Mouse (Mus musculus): ENCODE measurements around the gene Fli1. TPM values are rescaled to one million over a fixed set of nuclear protein-coding genes. Genes with fewer than 3 reads are reported as not detected.

Fli1 gene
- total RNA-seq, 2 experiments from 2014 or later = 4.6 to 5.3 TPM

DNA sequence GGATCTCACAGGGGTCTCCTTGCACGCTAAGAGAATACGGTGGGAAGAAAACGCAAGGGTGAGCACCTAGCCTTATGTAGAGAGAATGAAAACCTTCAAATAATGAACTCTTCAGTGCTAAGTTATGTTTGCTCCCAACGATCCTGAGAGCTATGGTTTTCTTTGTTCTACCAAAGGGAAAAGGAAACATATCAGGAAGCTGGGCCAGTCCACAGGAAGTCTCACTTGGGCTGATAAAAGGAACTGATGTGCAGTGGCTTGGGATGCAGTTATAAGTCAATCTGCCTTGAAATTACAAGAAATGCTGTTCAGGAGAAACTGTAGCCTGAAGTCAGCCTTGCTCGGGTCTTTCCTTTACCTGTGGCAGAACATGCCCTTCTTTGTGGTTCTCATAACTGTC lies 13.1 kb downstream of the Fli1 start:
- no peak for DNase-seq (ENCODE audit: extremely low spot score in 1 of 2, low spot score in 1 of 2)

DNA sequence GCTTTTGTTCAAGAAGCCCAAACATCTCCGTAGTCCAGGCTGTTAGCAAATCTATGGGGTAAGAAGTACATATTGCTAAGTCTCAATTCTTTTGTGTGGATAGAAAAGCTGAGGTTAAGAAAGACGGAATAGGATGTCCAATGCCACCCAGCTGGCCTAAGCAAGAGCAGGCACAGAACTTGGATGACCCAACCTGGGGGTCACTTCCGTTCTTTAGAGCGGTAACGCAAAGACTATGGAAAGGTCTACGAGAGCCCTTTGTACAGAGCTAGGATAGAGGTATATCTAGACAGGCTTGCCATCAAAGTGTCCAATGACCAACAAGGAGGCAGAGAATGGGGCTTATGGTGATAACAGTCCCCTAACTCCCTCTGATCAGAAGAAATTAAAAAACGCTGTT lies 15.3 kb downstream of the Fli1 start:
- DNase-seq (ENCODE audit: extremely low spot score in 1 of 2, low spot score in 1 of 2) = no peak

DNA sequence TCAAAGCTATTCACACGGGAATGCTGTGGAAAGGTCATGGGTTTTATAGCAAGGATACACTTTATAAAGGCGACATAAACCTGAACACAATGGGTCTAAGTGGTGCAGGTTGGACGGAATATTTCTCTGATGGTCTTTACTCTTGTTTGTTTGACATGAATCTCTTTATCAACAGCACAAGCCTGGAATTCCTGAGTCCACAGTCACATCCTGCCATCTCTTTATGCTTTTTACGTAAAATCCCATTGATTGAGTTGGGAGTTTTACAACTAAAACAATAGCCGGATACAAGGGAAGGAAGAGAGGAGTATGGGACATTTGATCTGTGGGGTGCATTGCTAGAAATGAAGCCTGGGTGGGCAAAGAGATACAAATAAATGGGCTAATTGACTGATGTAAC lies 16.9 kb downstream of the Fli1 start:
- DNase-seq (ENCODE audit: extremely low spot score in 1 of 2, low spot score in 1 of 2) = no peak

DNA sequence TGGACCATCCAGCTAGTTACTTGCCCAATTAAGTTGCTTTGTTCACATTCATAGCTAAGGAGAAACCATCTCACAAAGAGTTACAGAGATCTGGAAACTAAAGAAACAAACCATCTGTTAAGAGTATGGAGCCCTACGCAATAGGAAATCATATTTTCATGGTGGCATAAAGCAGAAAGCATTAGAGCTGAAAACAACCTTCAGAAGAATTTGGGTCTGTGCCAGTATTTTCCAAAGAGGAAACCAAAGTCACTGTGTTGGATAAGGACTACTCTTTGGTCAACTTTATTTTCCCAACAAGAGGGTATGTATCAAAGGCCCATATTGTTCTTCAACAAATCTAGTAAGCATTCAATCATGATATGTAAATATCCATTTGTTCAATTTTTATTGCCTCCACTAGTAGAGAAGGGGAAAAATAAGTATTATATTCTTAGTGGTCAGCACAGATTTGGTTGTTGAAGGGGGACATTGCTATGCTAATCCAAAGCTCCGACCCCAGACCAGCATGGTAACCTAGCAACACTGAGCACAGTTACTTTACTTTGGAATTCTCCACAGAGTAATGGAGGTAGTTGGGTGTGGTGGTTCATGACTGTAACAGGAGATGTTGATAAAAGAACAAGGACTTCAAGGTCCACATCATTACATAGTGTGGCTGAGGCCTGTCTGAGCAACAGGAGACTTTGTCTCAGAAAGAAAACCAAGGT lies 20.0 kb downstream of the Fli1 start:
- no peak for DNase-seq (ENCODE audit: extremely low spot score in 1 of 2, low spot score in 1 of 2)

DNA sequence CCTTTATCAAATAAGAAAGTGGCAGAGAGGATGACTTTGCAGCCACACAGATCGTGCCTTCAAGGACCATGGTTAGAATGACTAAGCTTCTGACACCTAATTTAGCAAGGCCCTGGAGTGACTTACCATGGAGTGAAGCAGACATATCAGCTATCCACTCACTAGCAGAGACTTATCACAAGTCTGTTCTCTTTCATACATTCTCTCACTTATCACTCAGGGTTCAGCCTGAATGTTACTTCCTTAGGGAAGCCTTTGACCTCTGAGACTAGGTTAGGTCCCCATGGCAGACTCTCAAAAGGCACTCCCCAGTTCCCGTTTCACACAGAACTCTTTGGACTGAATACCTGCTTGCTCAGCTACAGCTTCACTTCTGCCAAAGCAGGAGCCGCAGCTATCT lies 21.3 kb downstream of the Fli1 start:
- DNase-seq (ENCODE audit: extremely low spot score in 1 of 2, low spot score in 1 of 2) = no peak

DNA sequence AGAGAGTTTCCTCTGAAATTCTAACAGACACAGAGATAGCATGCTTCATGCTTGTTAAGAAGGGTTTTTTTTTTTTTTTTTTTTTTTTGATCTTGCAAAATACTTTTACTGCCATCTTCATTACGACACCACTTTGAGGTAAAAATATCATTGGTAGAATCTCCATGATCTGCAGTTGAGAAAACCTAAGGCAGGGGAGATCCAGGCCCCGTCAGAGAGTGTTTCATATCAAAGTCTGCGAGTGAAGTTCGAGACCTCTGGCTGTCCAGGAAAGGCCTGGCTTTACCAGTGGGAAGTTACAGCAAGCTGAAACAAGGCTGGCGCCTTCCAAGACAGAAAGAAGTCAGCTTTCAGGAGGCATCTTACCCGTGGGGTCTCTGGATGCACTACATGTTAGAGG lies 21.8 kb downstream of the Fli1 start:
- DNase-seq (ENCODE audit: extremely low spot score in 1 of 2, low spot score in 1 of 2) = no peak

DNA sequence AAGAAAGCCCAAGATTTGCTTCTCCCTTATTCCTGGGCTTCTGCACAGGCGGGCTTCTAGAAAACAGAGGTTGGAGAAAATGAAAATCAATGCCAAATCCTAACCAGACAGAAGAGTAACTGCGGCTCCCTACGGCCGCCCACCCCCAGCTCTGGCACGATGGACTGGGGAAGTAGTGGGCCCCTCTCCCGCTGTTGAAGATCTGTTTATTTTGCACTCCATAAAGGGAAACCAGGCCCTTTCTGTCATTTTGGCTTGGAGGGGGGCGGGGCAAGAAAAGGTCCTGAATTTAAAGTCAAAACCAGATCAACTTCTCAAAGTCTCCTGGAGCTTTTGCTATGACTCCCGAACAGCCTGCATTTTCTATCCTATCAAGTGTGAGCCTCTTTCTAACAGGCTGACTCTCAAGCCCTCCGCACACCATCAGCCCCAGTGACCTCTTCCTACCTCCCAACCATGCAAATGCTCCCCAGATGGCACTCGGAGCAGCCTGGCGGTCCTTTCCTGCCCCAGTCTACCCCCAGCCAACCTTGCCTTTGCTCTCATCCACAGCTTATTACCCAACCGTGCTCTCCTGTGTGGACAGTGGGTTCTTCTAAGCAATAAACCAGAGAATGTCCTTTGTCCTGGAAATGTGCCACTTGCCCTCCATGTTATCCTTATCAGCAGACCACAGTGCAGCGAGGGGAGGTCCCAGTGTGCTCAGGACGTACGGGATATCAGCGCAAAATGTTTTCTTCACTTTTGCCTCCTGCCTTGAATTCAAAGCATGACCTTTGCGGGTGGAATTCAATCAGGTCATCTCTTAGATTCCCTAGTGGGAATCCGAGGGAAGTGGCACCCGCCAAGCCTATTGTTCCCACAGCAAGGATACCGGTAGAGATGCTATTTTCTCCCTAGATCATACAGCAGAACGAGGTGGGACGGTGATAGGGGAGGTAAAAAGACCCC lies 23.3 kb downstream of the Fli1 start:
- no peak for DNase-seq (ENCODE audit: extremely low spot score in 1 of 2, low spot score in 1 of 2)

DNA sequence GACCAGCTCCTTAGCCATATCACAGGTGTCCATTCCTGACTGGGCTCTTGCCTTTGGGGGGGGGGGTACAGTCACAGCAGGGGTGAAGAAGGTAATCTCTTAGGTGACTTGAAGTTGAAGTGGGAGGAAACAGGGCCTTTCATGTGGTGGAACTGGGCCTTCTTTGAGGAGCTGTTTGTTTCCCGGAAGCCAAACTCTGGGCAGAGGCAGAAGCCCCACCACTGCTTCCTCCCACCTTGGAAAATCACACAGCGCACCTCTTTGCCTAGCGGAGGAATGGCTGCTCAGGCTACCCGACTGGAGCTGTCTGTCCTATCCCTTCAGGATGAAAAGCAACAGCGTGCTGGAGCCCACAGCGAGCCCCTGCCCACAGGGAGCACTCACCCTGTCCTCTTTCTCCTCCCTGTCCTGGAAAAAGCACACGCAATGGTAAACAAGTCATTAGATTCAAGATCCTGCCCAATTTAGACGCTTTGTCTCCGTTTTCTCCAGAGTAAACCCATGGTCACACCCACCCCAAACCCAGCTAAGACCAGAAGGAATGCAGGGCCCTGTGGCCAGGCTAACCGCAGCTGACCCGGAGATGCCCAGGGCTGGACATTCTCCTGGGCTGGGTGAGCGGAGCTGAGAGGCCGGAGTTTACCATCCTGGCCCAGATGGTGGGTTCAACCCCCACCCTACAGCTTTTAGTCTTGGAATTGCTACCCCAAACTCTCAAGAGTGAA lies 24.1 kb downstream of the Fli1 start:
- no peak for DNase-seq (ENCODE audit: extremely low spot score in 1 of 2, low spot score in 1 of 2)

DNA sequence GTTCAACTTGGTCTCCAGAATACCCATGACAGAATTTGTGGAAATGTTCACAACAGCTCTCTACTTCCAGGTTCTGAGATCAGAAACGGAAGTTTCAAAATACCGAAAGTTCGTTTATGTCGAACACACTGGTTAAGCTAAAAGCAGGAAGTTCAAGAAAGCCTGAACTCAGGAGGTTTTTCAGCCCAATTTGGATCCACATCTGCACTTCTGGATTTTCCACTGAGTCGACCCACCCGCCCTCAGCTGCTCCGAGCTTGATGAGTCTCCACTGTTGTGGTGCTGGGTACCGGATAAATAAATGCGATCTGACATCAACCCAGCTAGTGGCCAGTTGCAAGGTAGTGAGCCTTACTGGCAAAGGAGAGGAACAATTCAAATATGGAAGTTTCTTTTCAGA lies 26.0 kb downstream of the Fli1 start:
- DNase-seq (ENCODE audit: extremely low spot score in 1 of 2, low spot score in 1 of 2) = no peak

DNA sequence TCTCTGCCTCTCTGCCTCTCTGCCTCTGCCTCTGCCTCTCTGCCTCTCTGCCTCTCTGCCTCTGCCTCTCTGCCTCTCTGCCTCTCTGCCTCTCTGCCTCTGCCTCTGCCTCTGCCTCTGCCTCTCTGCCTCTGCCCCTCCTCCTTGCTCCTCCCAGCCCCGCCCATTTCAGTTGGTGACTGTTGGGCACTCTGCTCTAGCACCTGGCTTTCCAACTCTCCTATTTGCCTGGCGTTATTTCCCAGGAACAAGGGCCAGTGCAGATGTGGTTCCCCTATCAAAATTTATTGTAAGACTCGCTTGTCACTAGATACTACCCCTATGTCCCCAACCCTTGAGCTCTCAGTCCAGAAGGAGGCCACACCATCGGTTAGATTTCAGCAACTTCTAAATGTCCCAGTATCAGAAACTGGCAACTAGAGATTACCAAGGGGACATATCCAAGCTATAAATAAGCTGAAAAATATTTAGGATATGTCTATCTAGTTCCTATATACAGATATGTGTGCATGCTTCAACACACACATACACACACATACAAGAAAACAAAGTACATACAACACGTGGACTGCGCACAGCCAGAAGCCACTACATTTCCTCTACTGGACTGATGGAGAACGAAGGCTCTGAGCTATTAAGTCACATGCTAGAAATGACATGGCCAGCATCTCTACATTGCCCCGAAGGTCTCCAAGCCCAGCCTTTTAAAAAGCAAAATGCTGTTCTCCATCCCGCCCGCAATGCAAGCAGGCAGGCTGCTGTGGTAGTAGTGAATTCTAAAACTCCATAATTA lies 26.6 kb downstream of the Fli1 start:
- no peak for DNase-seq (ENCODE audit: extremely low spot score in 1 of 2, low spot score in 1 of 2)

DNA sequence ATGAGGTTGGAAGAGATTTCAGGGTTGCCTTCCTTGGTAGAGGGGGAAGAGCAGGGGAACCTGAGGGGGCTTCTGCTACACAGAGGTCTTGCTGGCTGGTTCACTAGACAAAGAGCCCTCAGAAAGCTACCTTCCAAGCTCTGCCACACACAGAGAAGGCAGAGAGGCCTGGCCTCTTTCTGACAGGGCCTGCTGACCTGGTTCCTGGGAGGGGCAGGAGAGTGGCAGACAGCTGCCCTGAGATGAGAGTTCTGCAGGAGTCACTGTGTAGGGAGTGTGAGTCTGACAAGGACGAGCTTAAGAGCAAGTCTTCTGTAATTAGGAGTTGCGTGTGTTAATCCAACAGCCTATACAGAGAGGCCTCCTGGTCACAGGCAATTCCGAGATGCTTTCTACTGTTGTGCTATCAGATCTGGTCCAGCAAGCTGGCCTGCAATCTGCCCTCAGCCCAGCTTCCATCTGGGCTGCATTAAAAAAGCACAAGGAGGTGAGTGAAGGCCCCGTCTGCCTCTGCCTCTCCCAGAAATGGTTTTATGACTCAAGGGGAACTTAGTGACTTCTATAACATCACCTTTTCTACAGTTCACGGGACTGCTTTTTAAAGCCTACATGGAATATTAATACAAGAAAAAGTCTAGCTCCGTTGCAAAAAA lies 28.1 kb downstream of the Fli1 start:
- no peak for DNase-seq (ENCODE audit: extremely low spot score in 1 of 2, low spot score in 1 of 2)

DNA sequence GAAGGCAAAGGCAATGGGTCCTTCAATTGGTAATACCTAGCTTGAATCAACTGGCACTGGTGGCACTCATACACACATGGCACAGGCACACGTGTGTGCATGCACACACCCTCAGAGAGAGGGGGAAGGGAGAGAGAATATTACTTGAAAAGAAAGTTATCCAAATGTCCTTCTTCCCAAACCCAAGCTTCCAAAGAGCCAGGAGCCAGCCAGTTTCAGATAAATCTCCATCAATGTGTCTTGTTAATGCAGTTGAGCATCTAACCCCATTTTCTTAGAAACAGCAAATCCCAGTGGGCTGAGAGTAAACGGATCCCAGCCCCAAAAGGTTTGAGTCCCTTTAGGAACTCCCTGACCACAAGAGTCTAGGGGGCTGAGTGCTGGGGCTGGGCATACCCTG lies 29.2 kb downstream of the Fli1 start:
- DNase-seq (ENCODE audit: extremely low spot score in 1 of 2, low spot score in 1 of 2) = no peak

DNA sequence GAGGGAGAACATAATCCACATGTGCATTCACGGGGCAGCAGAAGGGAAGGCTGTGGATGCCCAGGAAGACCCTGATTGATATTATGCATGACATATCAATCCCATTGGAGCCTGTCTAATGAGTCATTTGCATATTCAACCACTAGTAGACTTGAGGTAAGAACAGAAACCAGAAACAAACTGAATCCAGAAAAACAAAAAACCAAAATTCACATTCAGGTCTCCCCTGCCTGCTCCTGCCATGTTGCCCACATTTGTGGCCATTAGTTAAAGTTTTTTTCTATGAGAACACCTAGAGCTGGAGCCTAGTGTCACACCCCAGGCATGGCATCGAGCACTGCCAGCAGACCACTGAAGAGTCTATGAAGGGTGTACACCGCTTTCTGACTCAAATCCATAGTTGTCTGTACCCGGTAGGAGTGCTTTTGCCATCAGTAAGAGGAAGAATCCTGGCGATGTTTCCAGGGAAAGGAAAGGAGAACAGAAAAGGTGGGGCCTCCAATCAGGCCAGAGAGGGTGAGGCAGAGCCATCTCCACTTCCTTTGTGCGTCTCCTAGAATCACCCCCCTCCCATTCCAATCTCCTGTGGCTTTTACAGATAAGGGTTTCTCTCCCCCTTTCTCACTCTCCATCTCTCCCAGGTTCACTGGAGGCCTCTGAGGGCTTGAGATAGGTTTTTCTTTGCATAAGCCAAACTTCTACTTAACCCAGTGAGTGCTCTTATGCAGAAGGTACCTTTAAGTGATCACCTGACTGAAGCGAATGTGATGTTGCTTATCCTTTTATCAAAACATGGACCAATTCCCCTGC lies 32.0 kb downstream of the Fli1 start:
- DNase-seq (ENCODE audit: extremely low spot score in 1 of 2, low spot score in 1 of 2) = no peak

DNA sequence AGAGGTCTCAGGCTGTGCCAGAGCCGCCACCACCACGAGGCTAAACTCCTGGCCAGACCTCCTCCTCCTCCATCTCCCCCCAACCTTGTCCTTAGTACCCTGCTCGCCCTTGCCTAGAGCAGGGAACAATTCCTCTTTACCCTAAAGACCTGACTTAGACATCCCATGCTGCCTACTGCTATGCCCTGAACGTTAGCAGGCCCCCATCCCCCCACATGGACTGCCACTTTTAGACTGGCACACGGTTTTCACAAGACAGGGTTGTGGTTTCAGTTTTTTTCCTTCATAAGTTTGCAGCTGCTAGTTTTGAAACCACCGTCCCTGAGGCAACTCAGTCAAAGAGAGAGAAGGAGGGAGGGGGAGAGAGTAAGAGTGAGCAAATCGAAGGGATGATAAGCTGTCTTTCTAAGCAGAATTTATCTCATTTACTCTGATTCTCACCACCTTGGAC lies 32.9 kb downstream of the Fli1 start:
- DNase-seq (ENCODE audit: extremely low spot score in 1 of 2, low spot score in 1 of 2) = no peak

DNA sequence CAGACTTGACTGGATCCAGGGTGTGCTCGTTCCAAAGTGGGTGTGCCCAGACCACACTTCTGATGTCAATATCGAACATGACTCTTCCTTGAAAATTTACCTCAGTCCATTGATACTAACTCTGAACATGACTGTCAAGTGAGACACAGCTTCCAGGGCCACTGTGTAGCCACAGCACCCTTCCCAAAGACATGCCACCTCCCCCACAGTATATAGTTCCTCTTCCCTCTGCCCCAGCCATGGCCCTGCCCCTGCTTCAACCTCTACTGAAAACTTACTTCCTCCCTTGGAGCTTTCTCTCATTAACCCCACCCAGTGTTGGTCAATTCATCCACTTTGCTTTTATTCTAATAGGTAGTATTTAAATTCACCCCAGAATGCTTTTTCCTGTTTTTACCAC lies 34.0 kb downstream of the Fli1 start:
- no peak for DNase-seq (ENCODE audit: extremely low spot score in 1 of 2, low spot score in 1 of 2)

DNA sequence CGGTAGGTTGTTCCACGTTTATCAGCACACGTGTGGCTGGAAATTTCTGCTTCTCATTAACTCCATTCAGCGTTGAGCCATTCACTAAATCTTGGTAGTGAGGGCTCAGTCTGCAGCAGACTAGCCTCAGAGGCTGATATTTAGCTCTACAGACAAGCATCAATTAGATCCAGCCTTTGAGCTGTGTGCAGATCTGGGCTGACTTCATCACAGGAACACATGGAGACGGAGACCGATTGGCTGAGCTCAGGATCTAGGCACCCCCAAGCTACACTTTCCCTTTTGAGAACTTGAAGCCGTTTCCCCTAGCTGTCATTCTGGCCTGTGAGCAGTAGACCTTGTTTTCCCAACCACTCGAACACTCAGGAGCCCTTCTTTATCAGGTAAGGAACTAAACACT lies 34.5 kb downstream of the Fli1 start:
- no peak for DNase-seq (ENCODE audit: extremely low spot score in 1 of 2, low spot score in 1 of 2)

DNA sequence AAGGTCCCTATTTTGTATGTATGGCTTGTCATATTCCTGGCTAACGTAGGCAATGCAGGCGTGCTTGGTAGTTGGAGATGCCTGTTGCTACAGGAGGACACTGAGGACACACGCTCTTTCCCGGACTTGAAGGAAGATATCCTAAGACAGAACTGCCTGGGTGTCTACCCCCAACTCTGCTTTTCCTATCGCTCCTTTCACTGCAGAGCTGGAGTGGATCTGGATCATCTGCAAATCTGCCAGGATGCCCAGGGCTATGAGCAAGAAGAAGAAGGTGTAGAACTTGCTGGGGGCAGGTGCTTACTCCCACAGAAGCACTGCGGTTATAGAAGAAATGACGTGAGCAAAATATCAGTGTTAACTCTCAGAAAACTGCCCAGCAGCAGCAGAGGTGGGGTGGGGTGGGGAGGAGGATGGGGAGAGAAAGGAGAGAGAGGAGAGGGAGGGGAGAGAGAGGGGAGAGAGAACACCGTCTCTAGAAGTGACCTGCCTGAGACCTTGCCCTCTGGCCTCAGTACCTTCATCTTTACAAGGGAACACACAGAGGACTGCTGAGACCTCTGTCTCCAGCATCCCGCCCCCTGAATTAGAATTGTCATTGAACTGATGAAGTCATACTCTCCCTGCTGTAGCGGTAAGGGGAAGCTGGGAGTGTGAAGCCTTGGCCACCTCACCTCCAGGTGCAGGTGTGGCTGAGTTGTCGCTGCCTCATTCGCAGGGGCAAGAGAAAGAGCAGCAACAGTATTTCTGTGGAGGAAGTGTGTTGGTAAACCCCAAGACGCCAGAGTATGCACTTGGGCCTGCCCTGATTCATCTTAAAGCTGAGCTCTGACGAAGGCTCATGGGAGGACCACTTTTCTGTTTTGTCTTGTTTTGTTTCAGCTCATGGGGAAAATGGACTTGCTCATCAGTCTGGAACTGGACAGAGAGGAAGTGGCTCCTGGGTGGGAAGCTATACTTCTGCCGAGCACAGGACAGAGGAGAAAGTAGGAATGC lies 35.5 kb downstream of the Fli1 start:
- DNase-seq (ENCODE audit: extremely low spot score in 1 of 2, low spot score in 1 of 2) = no peak

DNA sequence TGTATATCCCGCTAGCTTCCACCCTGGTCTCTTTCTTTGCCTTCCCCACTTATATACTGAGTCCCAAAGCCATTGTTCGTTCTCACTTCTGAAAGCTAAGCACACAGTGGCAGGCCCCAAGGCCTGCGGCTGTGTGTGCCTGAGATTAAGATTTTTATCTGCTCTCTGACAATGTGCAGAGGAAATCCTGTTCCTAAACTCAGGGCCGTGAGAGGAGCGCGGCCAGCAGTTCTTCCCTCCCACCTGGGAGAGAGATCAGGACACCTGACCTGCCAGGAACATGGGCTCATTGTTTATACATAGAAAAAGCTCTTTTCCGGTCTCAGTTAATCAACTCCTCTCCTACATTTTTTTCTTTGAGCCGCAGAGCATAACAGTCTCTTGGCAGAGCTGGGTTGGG lies 36.5 kb downstream of the Fli1 start:
- DNase-seq (ENCODE audit: extremely low spot score in 1 of 2, low spot score in 1 of 2) = no peak

All from layer of hippocampus, postnatal 25 days (tissue).